Mouse (Mus musculus) intestine, embryonic 15.5 days (tissue): ENCODE measurements around the gene Ccdc194. TPM values are rescaled to one million over a fixed set of nuclear protein-coding genes. Genes with fewer than 3 reads are reported as not detected.
"Not testable (repeated sequence)": the region's sequence is repeated elsewhere in the genome, so short reads cannot be mapped to it uniquely, and the experiment has no call there.

Experiments
- ATAC-seq: fragments of 200-750 bp; cut with Nextera tagmentation; 2 replicates; pipeline ENCODE4 v1.8.0; 2017; ENCODE audit warnings: moderate TSS enrichment, moderate library complexity
- H3K27ac ChIP-seq: fragments of 300-500 bp; sonication (generic); 2 replicates; pipeline ENCODE4 v1.5.1; 2015; ENCODE audit warnings: mild to moderate bottlenecking, inconsistent platforms
- H3K27me3 ChIP-seq: fragments of 300-500 bp; sonication (generic); replicated peaks from 2 replicates; pipeline ENCODE4 v1.6.1; 2015; ENCODE audit warnings: inconsistent platforms
- H3K36me3 ChIP-seq: fragments of 300-500 bp; sonication (generic); 2 replicates; pipeline ENCODE4 v1.6.1; 2015; ENCODE audit warnings: inconsistent platforms
- H3K4me1 ChIP-seq: fragments of 300-500 bp; sonication (generic); replicated peaks from 2 replicates; pipeline ENCODE4 v1.6.1; 2015; ENCODE audit warnings: inconsistent platforms
- H3K4me2 ChIP-seq: fragments of 300-500 bp; sonication (generic); replicated peaks from 2 replicates; pipeline ENCODE4 v1.6.1; 2015; ENCODE audit warnings: mild to moderate bottlenecking, inconsistent platforms
- H3K4me3 ChIP-seq: fragments of 300-500 bp; sonication (generic); replicated peaks from 2 replicates; pipeline ENCODE4 v1.5.1; 2015; ENCODE audit warnings: inconsistent platforms
- H3K9ac ChIP-seq: fragments of 300-500 bp; sonication (generic); 2 replicates; pipeline ENCODE4 v1.6.1; 2015; ENCODE audit warnings: inconsistent platforms
- H3K9me3 ChIP-seq: fragments of 300-500 bp; sonication (generic); 2 replicates; pipeline ENCODE4 v1.6.1; 2016; ENCODE audit warnings: inconsistent platforms
- WGBS: fragments of 180-500 bp; shearing (Covaris S2); methylation state at CpG from one replicate; pipeline ENCODE4 v1.1.7; 2015; 5-methylcytosine and 5-hydroxymethylcytosine counted together
- polyA plus RNA-seq: library from polyadenylated mRNA; unstranded; fragments of >200 nt; fragmentation: Nextera tagmentation; extraction: Ambion mirVana; gene quantifications from 2 replicates; pipeline ENCODE4 v1.2.1, GENCODE M21; 2015

The Ccdc194 gene
- polyA plus RNA-seq, 1 experiment from 2014 or later = 0.43 TPM

DNA sequence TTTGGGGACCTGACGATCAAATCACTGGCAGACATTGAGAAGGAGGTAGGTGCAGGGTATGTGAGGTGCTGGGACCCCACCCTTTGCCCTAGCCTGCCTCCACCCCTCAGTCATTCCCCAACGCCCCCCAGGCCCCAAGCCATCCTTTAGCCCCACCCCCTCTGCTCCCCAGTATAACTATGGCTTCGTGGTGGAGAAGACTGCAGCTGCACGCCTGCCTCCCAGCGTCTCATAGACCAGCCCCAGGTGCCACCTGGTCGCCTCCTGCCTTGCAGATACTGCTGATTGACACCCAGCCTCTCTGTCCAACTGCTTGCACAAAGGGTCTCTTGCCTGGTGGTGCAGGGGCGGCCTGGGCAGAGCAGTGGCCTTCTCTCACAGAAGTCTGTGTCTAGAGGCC lies 22.1 kb upstream of the Ccdc194 start:
- Histone ChIP-seq H3K36me3 (peaks cover 23% of the 10 kb centered on the region), H3K4me1 (peaks cover 11% of the 10 kb centered on the region), H3K9ac (no peak overlapping the region), H3K27me3 (no peaks in the 10 kb centered on the region), H3K9me3 (no peaks in the 10 kb centered on the region), H3K4me3 (no peak overlapping the region), H3K4me2 (no peak overlapping the region), H3K27ac (no peak overlapping the region)
- ATAC-seq = no peak
- WGBS = 92% methylated on average over 7 of the region's 7 CpGs

DNA sequence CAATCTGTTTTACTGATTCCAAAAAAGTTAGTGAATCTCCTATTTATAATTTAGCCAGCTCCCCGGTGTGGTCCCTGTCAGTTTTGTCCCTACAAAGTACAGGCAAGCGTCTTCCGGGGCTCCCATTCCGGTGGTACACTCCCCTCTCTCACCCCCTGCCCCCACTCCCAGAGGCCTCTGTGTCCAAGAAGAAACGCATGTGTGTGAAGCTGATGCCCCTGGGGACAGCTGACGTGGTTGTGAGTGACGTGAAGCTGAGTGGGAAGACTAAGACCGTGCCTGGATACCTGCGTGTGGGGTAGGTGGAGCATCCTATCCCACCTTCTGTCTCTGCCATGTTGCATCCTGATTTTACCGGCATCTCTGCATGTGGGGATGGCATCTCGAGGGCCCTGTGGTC lies 19.5 kb upstream of the Ccdc194 start:
- Histone ChIP-seq H3K4me1 (peaks cover 10% of the 10 kb centered on the region), H3K36me3 (peaks cover 23% of the 10 kb centered on the region), H3K9ac (no peak overlapping the region), H3K27ac (no peak overlapping the region), H3K27me3 (no peaks in the 10 kb centered on the region), H3K9me3 (no peaks in the 10 kb centered on the region), H3K4me2 (no peak overlapping the region), H3K4me3 (no peak overlapping the region)
- ATAC-seq = no peak
- 93% methylated on average over 11 of the region's 11 CpGs for WGBS

GRCm38 (mm10) chr8:71543755-71544154 lies 18.2 kb upstream of the Ccdc194 start:
- H3K36me3 ChIP-seq = peaks cover 21% of the 10 kb centered on the region
- H3K27me3 ChIP-seq = no peaks in the 10 kb centered on the region
- H3K9ac ChIP-seq = peak overlapping the region; percentile 68
- H3K27ac ChIP-seq = no peak overlapping the region
- no peak for ATAC-seq
- peak overlapping the region; percentile 86 for H3K4me2 ChIP-seq
- 83% methylated on average over 9 of the region's 9 CpGs for WGBS
- H3K4me1 ChIP-seq = peaks cover 10% of the 10 kb centered on the region
- H3K9me3 ChIP-seq = no peaks in the 10 kb centered on the region
- H3K4me3 ChIP-seq = peak overlapping the region; percentile 79

- WGBS = under 1% methylated on average over 55 of the region's 55 CpGs
- Histone ChIP-seq H3K4me1 (peaks cover 13% of the 10 kb centered on the region), H3K9me3 (no peaks in the 10 kb centered on the region), H3K4me2 (peak within 1 kb of the TSS; percentile 86), H3K36me3 (peaks cover 14% of the 10 kb centered on the region), H3K9ac (peak within 1 kb of the TSS; percentile 68), H3K27me3 (no peaks in the 10 kb centered on the region), H3K4me3 (peak within 1 kb of the TSS; percentile 79), H3K27ac (peak within 1 kb of the TSS; percentile 68; the same call in 1 of the 2 replicates)
- ATAC-seq = peak; percentile 97
Observed at GRCm38 (mm10) chr8:71542632-71543343, 17.3 kb upstream of the Ccdc194 start, which contains the start of gene Mvb12a. Gene Mvb12a (plus strand): TSS chr8:71542922.

DNA sequence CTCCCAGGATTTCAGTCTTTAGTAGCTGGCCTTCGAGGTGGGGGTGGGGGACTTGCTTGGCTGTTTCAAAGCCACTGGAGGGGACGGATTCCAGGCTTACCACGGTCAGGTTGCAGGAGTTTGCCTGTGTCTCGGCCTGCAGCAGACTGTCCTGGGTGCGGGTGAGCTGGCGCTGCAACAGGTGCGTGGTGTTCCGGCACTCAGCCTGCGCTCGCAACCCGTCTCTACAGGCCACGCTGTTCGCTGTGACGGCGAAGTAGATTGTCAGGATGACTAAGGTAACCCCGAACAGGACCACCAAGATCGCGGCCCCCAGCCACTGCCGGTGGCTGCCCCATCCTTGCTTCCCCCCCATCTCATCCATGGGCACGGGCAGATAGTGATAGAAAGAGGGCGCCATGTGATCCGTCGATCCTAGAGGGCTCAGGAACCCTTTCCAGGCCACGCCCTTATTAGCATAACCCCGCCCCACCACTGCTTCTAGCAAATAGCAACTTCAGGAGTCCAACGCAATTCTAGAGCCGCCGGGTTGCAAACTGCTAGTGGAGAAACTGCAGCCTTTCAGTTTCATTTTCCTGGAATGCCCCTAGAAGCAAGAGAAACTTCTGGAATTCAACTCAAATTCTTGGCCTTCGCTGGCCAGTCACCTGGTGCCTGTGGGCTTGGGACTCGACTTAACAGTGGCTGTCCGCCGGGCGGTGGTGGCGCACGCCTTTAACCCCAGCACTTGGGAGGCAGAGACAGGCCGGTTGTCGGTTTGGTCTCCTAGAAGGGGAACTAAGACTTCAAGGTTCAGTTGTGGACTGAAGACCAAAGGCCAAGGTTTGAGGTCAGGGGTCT lies 11.7 kb upstream of the Ccdc194 start, which contains the start of gene Bst2:
Bst2 (minus strand) TSS at position 429 of the 840 bp plus-strand sequence.
- ATAC-seq = peak; percentile 92
- Histone ChIP-seq H3K4me3 (peak within 1 kb of the TSS; percentile 50), H3K9ac (peak within 1 kb of the TSS; percentile 63), H3K27ac (peak within 1 kb of the TSS; percentile 83), H3K4me1 (peaks cover 10% of the 10 kb centered on the region), H3K9me3 (no peaks in the 10 kb centered on the region), H3K36me3 (no peaks in the 10 kb centered on the region), H3K27me3 (no peaks in the 10 kb centered on the region), H3K4me2 (peak within 1 kb of the TSS; percentile 82)
- 3% methylated on average over 37 of the region's 37 CpGs for WGBS

- Histone ChIP-seq H3K9me3 (no peaks in the 10 kb centered on the region), H3K36me3 (no peaks in the 10 kb centered on the region), H3K9ac (no peak overlapping the region), H3K27me3 (no peaks in the 10 kb centered on the region), H3K4me1 (peaks cover 10% of the 10 kb centered on the region), H3K27ac (no peak overlapping the region), H3K4me2 (0 out of 2 replicates have a peak overlapping the region, but pooled peaks have one; percentile 82), H3K4me3 (no peak overlapping the region)
- 60% methylated on average over 5 of the region's 5 CpGs for WGBS
- no peak for ATAC-seq
Observed at GRCm38 (mm10) chr8:71535663-71536062, 10.2 kb upstream of the Ccdc194 start.

GRCm38 (mm10) chr8:71534263-71534810 lies 8.8 kb upstream of the Ccdc194 start:
- no peak overlapping the region for H3K9ac ChIP-seq
- H3K27me3 ChIP-seq = no peaks in the 10 kb centered on the region
- no peaks in the 10 kb centered on the region for H3K36me3 ChIP-seq
- WGBS = 51% methylated on average over 3 of the region's 3 CpGs
- no peaks in the 10 kb centered on the region for H3K9me3 ChIP-seq
- no peak overlapping the region for H3K4me3 ChIP-seq
- ATAC-seq = no peak
- no peak overlapping the region for H3K4me2 ChIP-seq
- peaks cover 10% of the 10 kb centered on the region for H3K4me1 ChIP-seq
- no peak overlapping the region for H3K27ac ChIP-seq

- ATAC-seq, H3K27ac ChIP-seq, H3K36me3 ChIP-seq, H3K4me3 ChIP-seq, H3K27me3 ChIP-seq, H3K4me1 ChIP-seq, H3K4me2 ChIP-seq, H3K9ac ChIP-seq, H3K9me3 ChIP-seq: not testable (repeated sequence)
- WGBS = 74% methylated on average over 6 of the region's 12 CpGs
Observed at GRCm38 (mm10) chr8:71530735-71531467, 5.4 kb upstream of the Ccdc194 start.

GRCm38 (mm10) chr8:71528362-71529073 lies 3.0 kb upstream of the Ccdc194 start:
- no peak for ATAC-seq

DNA sequence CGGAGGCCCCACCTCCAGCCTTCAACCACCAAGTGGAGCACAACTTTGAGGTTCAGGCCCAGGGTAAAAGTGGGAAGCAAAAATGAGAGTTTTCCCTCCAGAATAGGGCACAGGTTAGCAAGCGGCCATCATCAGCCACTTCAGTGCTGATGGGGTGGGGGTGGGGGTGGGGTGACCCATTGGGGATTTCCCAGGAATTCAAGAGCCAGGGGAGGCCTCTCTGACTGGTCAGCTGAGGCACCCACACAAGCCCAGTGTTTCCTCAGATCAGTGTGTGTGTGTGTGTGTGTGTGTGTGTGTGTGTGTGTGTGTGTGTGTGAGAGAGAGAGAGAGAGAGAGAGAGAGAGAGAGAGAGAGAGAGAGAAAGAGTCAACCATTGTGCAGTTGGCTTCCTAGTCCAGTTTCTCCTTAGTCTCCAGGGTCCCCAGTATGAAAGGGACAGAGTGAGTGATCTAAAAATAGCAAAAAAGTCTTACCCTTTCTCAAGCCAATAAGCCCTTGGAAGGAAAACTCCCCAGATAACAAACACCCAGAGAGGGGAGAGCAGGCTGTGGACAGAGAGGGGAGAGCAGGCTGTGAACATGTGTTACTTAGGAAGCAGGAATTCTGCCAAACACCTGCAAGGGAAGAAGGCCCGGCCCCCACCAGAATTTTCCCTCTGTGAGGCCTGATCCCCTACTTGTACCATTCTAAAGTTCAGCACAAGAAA lies 1.8 kb upstream of the Ccdc194 start:
- H3K9ac ChIP-seq = no peak overlapping the region
- peaks cover 11% of the 10 kb centered on the region for H3K27me3 ChIP-seq
- 64% methylated on average over 3 of the region's 3 CpGs for WGBS
- ATAC-seq = no peak
- H3K27ac ChIP-seq = 0 out of 2 replicates have a peak overlapping the region, but pooled peaks have one; percentile 0
- no peaks in the 10 kb centered on the region for H3K9me3 ChIP-seq
- H3K4me2 ChIP-seq = no peak overlapping the region
- no peaks in the 10 kb centered on the region for H3K36me3 ChIP-seq
- H3K4me3 ChIP-seq = no peak overlapping the region
- peaks cover 7% of the 10 kb centered on the region for H3K4me1 ChIP-seq

More at GRCm38 (mm10) chr8:71528362-71529073, 3.0 kb upstream of the Ccdc194 start:
- H3K27ac ChIP-seq = 0 out of 2 replicates have a peak overlapping the region, but pooled peaks have one; percentile 51
- H3K9ac ChIP-seq = no peak overlapping the region
- no peaks in the 10 kb centered on the region for H3K36me3 ChIP-seq
- 74% methylated on average over 11 of the region's 11 CpGs for WGBS
- H3K4me2 ChIP-seq = no peak overlapping the region
- peaks cover 7% of the 10 kb centered on the region for H3K4me1 ChIP-seq
- no peaks in the 10 kb centered on the region for H3K9me3 ChIP-seq
- peaks cover 11% of the 10 kb centered on the region for H3K27me3 ChIP-seq
- H3K4me3 ChIP-seq = no peak overlapping the region

DNA sequence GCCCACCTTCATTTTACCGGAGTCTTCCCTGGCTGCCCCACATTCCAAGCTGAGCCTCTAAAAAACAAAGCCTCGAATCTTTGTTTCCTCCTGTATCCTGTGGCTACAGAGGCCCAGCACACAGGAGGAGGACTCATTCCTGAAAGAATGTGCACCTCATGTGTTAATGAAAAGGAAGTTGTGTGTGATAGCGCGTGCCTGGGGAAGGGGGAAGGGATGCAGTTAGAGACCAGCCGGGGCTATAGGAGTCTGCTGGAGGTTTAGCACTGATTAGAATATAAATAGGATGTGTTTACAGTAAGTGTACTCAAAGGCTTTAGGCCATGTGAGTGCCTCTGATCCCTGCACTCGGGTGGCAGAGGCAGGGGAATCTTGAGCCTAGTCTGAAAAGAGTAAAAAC lies 761 bp upstream of the Ccdc194 start:
- Histone ChIP-seq H3K4me2 (no peak overlapping the region), H3K9ac (no peak overlapping the region), H3K27me3 (peaks cover 11% of the 10 kb centered on the region), H3K9me3 (no peaks in the 10 kb centered on the region), H3K36me3 (no peaks in the 10 kb centered on the region), H3K4me3 (no peak overlapping the region), H3K4me1 (peaks cover 12% of the 10 kb centered on the region), H3K27ac (0 out of 2 replicates have a peak overlapping the region, but pooled peaks have one; percentile 28)
- 28% methylated on average over 6 of the region's 6 CpGs for WGBS
- ATAC-seq = no peak
